Mouse (Mus musculus) hindbrain, embryonic 13.5 days (tissue): ENCODE data around the gene Atg5. TPM values are rescaled to one million over a fixed set of nuclear protein-coding genes. Genes with fewer than 3 reads are reported as not detected.
"Not testable (repeated sequence)": the region's sequence is repeated elsewhere in the genome, so short reads cannot be mapped to it uniquely, and the experiment has no call there.

Source experiments
- ATAC-seq: fragments of 200-750 bp; cut with Nextera tagmentation; 2 replicates; pipeline ENCODE4 v1.8.0; 2017; ENCODE audit warnings: moderate TSS enrichment; ENCODE audit not compliant: low FRiP score
- H3K27ac ChIP-seq: fragments of 300-500 bp; sonication (generic); 2 replicates; pipeline ENCODE4 v1.5.1; 2015; ENCODE audit warnings: inconsistent platforms, mild to moderate bottlenecking, moderate library complexity
- H3K27me3 ChIP-seq: fragments of 300-500 bp; sonication (generic); 2 replicates; pipeline ENCODE4 v1.6.1; 2015; ENCODE audit warnings: mild to moderate bottlenecking, inconsistent platforms
- H3K36me3 ChIP-seq: fragments of 300-500 bp; sonication (generic); 2 replicates; pipeline ENCODE4 v1.6.1; 2015; ENCODE audit warnings: mild to moderate bottlenecking, inconsistent platforms
- H3K4me1 ChIP-seq: fragments of 300-500 bp; sonication (generic); replicated peaks from 2 replicates; pipeline ENCODE4 v1.6.1; 2015; ENCODE audit warnings: inconsistent platforms
- H3K4me2 ChIP-seq: fragments of 300-500 bp; sonication (generic); 2 replicates; pipeline ENCODE4 v1.6.1; 2015; ENCODE audit warnings: inconsistent platforms, mild to moderate bottlenecking, moderate library complexity
- H3K4me3 ChIP-seq: fragments of 300-500 bp; sonication (generic); 2 replicates; pipeline ENCODE4 v1.5.1; 2015; ENCODE audit warnings: mild to moderate bottlenecking, inconsistent platforms
- H3K9ac ChIP-seq: fragments of 300-500 bp; sonication (generic); 2 replicates; pipeline ENCODE4 v1.6.1; 2015; ENCODE audit warnings: mild to moderate bottlenecking, inconsistent platforms
- H3K9me3 ChIP-seq: fragments of 300-500 bp; sonication (generic); 2 replicates; pipeline ENCODE4 v1.6.1; 2016; ENCODE audit warnings: inconsistent platforms
- WGBS: fragments of 180-500 bp; shearing (Covaris S2); methylation state at CpG from one replicate; pipeline ENCODE4 v1.1.7; 2015; 5-methylcytosine and 5-hydroxymethylcytosine counted together
- polyA plus RNA-seq: library from polyadenylated mRNA; unstranded; fragments of >200 nt; fragmentation: Nextera tagmentation; extraction: Ambion mirVana; gene quantifications from 2 replicates; pipeline ENCODE4 v1.2.1, GENCODE M21; 2015

Gene Atg5
- polyA plus RNA-seq, 1 experiment from 2014 or later, result 49.7 TPM

- H3K4me3 ChIP-seq, result no peak overlapping the region
- H3K27me3 ChIP-seq, result no peaks in the 10 kb centered on the region
- no peak overlapping the region for H3K9ac ChIP-seq
- no peak for ATAC-seq
- no peaks in the 10 kb centered on the region for H3K9me3 ChIP-seq
- WGBS, result 74% methylated on average over 1 of the region's 1 CpGs
- no peak overlapping the region for H3K4me2 ChIP-seq
- H3K4me1 ChIP-seq, result peaks cover 5% of the 10 kb centered on the region
- no peak overlapping the region for H3K27ac ChIP-seq
- H3K36me3 ChIP-seq, result peaks cover 11% of the 10 kb centered on the region
These were observed 54.0 kb downstream of the Atg5 start for GRCm38 (mm10) chr10:44322166-44322565.

- Histone ChIP-seq H3K27ac (no peak overlapping the region), H3K27me3 (no peaks in the 10 kb centered on the region), H3K9ac (no peak overlapping the region), H3K36me3 (peaks cover 11% of the 10 kb centered on the region), H3K9me3 (no peaks in the 10 kb centered on the region), H3K4me1 (peaks cover 5% of the 10 kb centered on the region), H3K4me2 (no peak overlapping the region), H3K4me3 (no peak overlapping the region)
- WGBS, result 88% methylated on average over 9 of the region's 9 CpGs
- ATAC-seq, result no peak
These were observed 55.1 kb downstream of the Atg5 start for GRCm38 (mm10) chr10:44323070-44323775.

- 88% methylated on average over 8 of the region's 8 CpGs for WGBS
- Histone ChIP-seq H3K4me1 (peaks cover 5% of the 10 kb centered on the region), H3K27me3 (no peaks in the 10 kb centered on the region), H3K4me2 (no peak overlapping the region), H3K9me3 (no peaks in the 10 kb centered on the region), H3K27ac (no peak overlapping the region), H3K9ac (no peak overlapping the region), H3K36me3 (peaks cover 11% of the 10 kb centered on the region), H3K4me3 (no peak overlapping the region)
- ATAC-seq, result no peak
These were observed 55.7 kb downstream of the Atg5 start for GRCm38 (mm10) chr10:44323836-44324235.

GRCm38 (mm10) chr10:44325551-44326500 is 57.7 kb downstream of the Atg5 start:
- WGBS, result 69% methylated on average over 13 of the region's 13 CpGs
- Histone ChIP-seq H3K4me1 (peaks cover 5% of the 10 kb centered on the region), H3K9ac (no peak overlapping the region), H3K4me2 (no peak overlapping the region), H3K9me3 (no peaks in the 10 kb centered on the region), H3K36me3 (peaks cover 7% of the 10 kb centered on the region), H3K27ac (no peak overlapping the region), H3K27me3 (no peaks in the 10 kb centered on the region), H3K4me3 (no peak overlapping the region)
- ATAC-seq, result no peak

DNA sequence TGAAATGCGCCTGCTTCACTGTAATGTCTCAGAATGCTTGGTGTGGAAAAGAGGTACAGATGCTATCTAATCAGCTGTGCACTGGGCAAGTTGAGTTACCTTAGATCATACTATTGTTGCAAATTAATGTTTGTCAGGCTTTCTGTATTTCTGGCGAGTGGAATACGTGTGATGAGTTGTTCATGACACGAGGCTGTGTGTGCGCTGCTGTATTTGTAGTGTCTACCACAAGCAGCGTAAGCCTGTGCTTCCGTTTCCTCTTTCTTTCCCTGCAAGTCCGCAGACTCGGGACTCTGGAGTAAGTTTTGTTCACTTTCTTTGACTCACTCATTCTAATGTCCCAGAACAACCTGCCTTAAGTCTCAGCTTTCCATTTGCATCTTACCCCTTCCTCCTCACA is 58.9 kb downstream of the Atg5 start:
- H3K27me3 ChIP-seq, result no peaks in the 10 kb centered on the region
- no peak overlapping the region for H3K9ac ChIP-seq
- no peaks in the 10 kb centered on the region for H3K9me3 ChIP-seq
- no peaks in the 10 kb centered on the region for H3K36me3 ChIP-seq
- peaks cover 5% of the 10 kb centered on the region for H3K4me1 ChIP-seq
- no peak overlapping the region for H3K27ac ChIP-seq
- 83% methylated on average over 9 of the region's 9 CpGs for WGBS
- H3K4me2 ChIP-seq, result no peak overlapping the region
- H3K4me3 ChIP-seq, result no peak overlapping the region
- no peak for ATAC-seq

DNA sequence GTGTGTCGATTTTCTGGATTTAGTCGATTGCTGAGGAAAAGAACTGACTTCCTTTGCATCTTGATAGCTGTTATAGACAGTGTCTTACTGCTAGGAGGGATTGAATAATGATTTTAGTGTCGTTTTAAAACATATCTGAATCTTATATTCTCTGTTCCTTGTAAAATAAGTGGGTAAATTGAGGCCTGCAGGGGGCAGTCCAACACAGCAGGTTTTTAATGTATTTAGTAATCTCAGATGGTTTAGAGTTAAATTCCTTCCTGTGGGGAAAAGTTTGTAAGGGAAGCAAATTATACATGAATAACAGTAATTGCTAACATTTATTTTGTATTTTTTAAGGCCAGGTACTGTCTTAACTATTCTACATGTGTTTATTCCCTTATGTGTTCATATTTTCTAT is 60.2 kb downstream of the Atg5 start:
- Histone ChIP-seq H3K27me3 (no peaks in the 10 kb centered on the region), H3K4me2 (no peak overlapping the region), H3K27ac (no peak overlapping the region), H3K36me3 (no peaks in the 10 kb centered on the region), H3K9ac (no peak overlapping the region), H3K4me1 (peaks cover 5% of the 10 kb centered on the region), H3K9me3 (no peaks in the 10 kb centered on the region), H3K4me3 (no peak overlapping the region)
- ATAC-seq, result no peak
- WGBS, result 69% methylated on average over 3 of the region's 3 CpGs

GRCm38 (mm10) chr10:44330717-44331116 is 62.6 kb downstream of the Atg5 start:
- Histone ChIP-seq H3K27me3 (no peaks in the 10 kb centered on the region), H3K4me3 (no peak overlapping the region), H3K9me3 (no peaks in the 10 kb centered on the region), H3K4me2 (no peak overlapping the region), H3K9ac (no peak overlapping the region), H3K27ac (no peak overlapping the region), H3K4me1 (peaks cover 2% of the 10 kb centered on the region), H3K36me3 (peaks cover 2% of the 10 kb centered on the region)
- WGBS, result 81% methylated on average over 1 of the region's 1 CpGs
- no peak for ATAC-seq

DNA sequence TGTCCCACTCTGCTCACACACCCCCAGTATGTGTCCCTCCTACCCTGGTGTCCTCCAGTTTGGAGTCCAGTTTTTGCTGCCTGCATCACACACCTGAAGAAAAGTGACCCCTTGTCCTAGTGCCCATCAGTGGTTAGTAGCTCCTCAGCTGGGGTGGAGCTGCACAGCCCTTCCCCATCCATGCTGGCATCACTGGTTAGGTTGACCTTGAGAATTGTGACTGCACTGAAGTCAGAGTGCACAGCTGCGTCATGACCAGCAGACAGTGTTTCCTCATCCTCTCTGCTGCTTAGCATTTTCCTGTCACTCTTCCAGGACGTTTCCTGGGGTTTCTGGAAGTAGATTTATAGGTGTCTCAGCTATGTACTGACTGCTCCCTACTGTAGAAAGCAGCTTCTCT is 63.3 kb downstream of the Atg5 start:
- Histone ChIP-seq H3K4me2 (no peak overlapping the region), H3K4me3 (no peak overlapping the region), H3K4me1 (no peaks in the 10 kb centered on the region), H3K27ac (no peak overlapping the region), H3K27me3 (no peaks in the 10 kb centered on the region), H3K9ac (no peak overlapping the region), H3K36me3 (peaks cover 10% of the 10 kb centered on the region), H3K9me3 (no peaks in the 10 kb centered on the region)
- no peak for ATAC-seq
- WGBS, result 80% methylated on average over 2 of the region's 2 CpGs

DNA sequence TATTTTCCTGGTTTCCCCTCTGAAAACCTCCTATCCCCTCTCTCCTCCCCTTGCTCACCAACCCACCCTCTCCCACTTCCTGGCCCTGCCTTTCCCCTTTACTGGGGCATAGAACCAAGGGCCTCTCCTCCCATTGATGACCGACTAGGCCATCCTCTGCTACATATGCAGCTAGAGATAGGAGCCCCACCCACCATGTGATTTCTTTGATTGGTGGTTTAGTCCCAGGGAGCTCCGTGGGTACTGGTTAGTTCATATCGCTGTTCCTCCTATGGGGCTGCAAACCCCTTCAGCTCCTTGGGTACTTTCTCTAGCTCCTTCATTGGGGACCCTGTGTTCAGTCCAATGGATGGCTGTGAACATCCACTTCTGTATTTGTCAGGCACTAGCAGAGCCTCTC is 64.5 kb downstream of the Atg5 start:
- WGBS, result 93% methylated on average over 3 of the region's 3 CpGs
- H3K36me3 ChIP-seq, result peaks cover 11% of the 10 kb centered on the region
- not testable (repeated sequence) for H3K9me3 ChIP-seq, H3K9ac ChIP-seq, H3K4me2 ChIP-seq, ATAC-seq, H3K27ac ChIP-seq, H3K4me3 ChIP-seq, H3K27me3 ChIP-seq, H3K4me1 ChIP-seq

DNA sequence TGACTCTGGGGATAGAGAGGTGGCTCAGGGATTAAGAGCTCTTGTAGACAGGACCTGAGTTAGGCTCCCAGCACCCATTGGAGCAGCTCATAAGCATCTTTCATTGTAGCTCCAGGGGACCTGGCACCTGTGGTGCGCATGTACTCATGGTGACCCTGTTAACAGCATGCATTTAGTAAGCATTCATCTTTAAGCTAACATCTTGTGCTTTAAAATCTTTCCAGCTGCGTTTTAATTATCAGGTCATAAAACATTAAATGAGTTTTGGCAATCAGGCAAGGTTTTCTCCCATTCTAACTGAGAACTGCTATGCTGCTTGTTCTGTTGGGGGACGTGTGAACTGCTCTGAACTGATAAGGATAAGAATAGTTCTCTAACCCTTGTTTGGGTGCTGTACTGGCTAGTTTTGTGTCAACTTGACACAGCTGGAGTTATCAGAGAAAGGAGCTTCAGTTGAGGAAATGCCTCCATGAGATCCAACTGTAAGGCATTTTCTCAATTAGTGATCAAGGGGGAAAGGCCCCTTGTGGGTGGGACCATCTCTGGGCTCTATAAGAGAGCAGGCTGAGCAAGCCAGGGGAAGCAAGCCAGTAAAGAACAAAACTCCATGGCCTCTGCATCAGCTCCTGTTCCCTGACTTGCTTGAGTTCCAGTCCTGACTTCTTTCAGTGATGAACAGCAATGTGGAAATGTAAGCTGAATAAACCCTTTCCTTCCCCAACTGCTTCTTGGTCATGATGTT is 68.7 kb downstream of the Atg5 start:
- 88% methylated on average over 3 of the region's 3 CpGs for WGBS
- not testable (repeated sequence) for H3K9ac ChIP-seq, H3K4me1 ChIP-seq, ATAC-seq, H3K9me3 ChIP-seq, H3K27me3 ChIP-seq, H3K4me2 ChIP-seq, H3K4me3 ChIP-seq, H3K27ac ChIP-seq
- H3K36me3 ChIP-seq, result peaks cover 11% of the 10 kb centered on the region

- Histone ChIP-seq H3K4me2 (no peak overlapping the region), H3K36me3 (peaks cover 11% of the 10 kb centered on the region), H3K9ac (no peak overlapping the region), H3K27ac (no peak overlapping the region), H3K9me3 (no peaks in the 10 kb centered on the region), H3K27me3 (no peaks in the 10 kb centered on the region), H3K4me3 (no peak overlapping the region), H3K4me1 (peaks cover 4% of the 10 kb centered on the region; the same call in 1 of the 2 replicates)
- 29% methylated on average over 6 of the region's 6 CpGs for WGBS
- no peak for ATAC-seq
These were observed 70.4 kb downstream of the Atg5 start for GRCm38 (mm10) chr10:44338571-44338970.

DNA sequence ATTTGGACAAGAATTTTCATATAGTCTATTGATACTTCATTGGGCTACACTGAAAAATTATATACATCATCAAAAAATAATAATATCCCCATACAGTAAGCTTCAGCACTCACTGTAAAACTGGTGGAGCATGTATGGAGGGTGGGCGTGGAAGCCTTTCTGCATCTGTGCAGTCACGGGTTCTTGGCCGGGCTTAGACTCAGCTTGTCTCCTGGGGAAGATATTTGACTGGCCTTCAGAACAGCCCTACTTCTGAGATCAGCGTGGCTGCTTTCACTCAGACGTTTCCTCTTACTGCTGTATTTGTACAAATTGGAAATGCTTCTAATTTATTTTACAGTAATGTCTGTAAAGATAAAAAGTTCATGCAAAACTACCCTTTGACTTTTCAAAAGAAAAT is 71.2 kb downstream of the Atg5 start:
- ATAC-seq, result no peak
- Histone ChIP-seq H3K9ac (no peak overlapping the region), H3K27ac (no peak overlapping the region), H3K27me3 (no peaks in the 10 kb centered on the region), H3K4me3 (no peak overlapping the region), H3K9me3 (no peaks in the 10 kb centered on the region), H3K4me1 (peaks cover 4% of the 10 kb centered on the region; the same call in 1 of the 2 replicates), H3K36me3 (peaks cover 11% of the 10 kb centered on the region), H3K4me2 (no peak overlapping the region)
- WGBS, result 72% methylated on average over 5 of the region's 5 CpGs
